Mouse (Mus musculus): ENCODE results near the gene Ap3d1. TPM values are rescaled to one million over a fixed set of nuclear protein-coding genes. Genes with fewer than 3 reads are reported as not detected.

Ap3d1 gene
- polyA plus RNA-seq, 1 experiment from 2014 or later = 54.5 TPM

DNA sequence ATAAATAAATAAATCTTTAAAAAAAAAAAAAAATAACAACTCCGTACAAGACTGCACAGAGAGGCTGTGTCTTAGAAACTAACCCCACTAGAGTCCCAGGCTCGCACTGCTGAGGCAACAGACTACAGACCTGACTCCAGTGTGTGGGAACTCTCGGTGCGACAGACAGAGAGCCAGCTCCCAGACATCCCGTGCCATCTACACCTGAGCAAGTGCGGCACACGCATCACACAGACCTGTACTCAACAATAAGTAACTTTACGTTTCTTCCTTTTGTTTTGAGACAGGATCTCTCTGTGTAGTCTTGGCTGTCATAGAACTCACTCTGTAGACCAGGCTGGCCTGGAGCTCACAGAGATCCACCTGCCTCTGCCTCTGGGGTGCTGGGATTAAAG is 44.7 kb downstream of the Ap3d1 start:
- H3K36me3 ChIP-seq (ENCODE audit: control insufficient read depth, insufficient read depth, low read length) = peaks cover 20% of the 10 kb centered on the region
- no peaks in the 10 kb centered on the region for H3K27me3 ChIP-seq (ENCODE audit: control insufficient read depth, insufficient read depth, low read length)
- no peak for ATAC-seq (ENCODE audit: insufficient number of reproducible peaks, insufficient read depth, low FRiP score, low read depth)
- H3K9ac ChIP-seq (ENCODE audit: low read length) = no peak overlapping the region
- H3K4me2 ChIP-seq (ENCODE audit: low read length) = no peak overlapping the region
- WGBS = 92% methylated on average over 8 of the region's 8 CpGs
- H3K4me1 ChIP-seq (ENCODE audit: control insufficient read depth in 2 of 2, insufficient read depth in 2 of 2, low read length in 2 of 2) = peaks cover 8 to 28% of the 10 kb centered on the region in 2 experiments
- no peak overlapping the region for H3K27ac ChIP-seq (replicated peaks in 1 of 2; ENCODE audit: control insufficient read depth in 1 of 2, insufficient read depth in 1 of 2, low read depth in 2 of 2, low read length in 2 of 2)
- no peak overlapping the region for H3K4me3 ChIP-seq (ENCODE audit: control insufficient read depth in 1 of 2, insufficient read depth in 1 of 2, low read depth in 1 of 2, low read length in 2 of 2)
- no peaks in the 10 kb centered on the region for H3K9me3 ChIP-seq (ENCODE audit: control insufficient read depth, low read length)

DNA sequence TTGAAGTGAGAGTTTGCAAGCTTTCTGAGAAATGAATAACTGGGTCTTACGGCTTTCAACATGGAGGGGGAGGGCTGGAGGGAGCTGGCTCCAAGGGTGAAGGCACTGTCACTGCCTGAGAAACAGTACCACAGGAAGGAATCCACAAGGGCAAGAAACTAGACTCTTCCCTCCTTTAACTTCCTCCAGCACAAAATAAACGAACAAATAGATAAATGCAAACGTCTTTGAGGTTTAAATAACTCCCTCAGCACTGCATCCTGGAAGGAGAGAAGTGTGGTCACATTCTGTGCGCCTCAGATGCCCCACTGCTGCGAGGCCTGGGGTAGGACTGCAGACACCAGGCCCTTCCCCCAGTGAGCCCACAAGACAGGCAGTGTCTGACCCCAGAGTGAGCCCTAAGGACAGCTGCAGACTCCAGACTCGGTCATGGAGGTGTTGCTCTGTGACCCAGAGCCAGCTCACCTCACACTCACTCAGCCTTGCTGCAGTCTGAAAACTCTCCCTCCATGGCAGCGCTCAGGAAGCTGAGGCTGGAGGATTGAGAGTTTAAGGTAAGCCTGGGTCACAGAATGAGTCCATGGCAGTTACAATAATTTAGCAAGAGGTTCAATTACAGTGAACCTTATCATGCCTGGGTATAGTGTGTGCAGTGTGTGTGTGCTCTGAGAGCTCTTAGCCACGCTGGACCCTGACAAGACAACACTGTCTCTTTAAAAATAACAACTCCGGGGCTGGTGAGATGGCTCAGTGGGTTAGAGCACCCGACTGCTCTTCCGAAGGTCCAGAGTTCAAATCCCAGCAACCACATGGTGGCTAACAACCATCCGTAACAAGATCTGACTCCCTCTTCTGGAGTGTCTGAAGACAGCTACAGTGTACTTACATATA is 45.3 kb downstream of the Ap3d1 start:
- H3K27me3 ChIP-seq (ENCODE audit: control insufficient read depth, insufficient read depth, low read length) = no peaks in the 10 kb centered on the region
- no peak overlapping the region; the same call in 1 of the 2 replicates for H3K9ac ChIP-seq (ENCODE audit: low read length)
- H3K9me3 ChIP-seq (ENCODE audit: control insufficient read depth, low read length) = no peaks in the 10 kb centered on the region
- ATAC-seq (ENCODE audit: insufficient number of reproducible peaks, insufficient read depth, low FRiP score, low read depth) = no peak
- H3K27ac ChIP-seq (replicated peaks in 1 of 2; ENCODE audit: control insufficient read depth in 1 of 2, insufficient read depth in 1 of 2, low read depth in 2 of 2, low read length in 2 of 2) = no peak overlapping the region
- H3K4me2 ChIP-seq (ENCODE audit: low read length) = no peak overlapping the region
- H3K4me1 ChIP-seq (ENCODE audit: control insufficient read depth in 2 of 2, insufficient read depth in 2 of 2, low read length in 2 of 2) = peaks cover 8 to 28% of the 10 kb centered on the region in 2 experiments
- H3K4me3 ChIP-seq (ENCODE audit: control insufficient read depth in 1 of 2, insufficient read depth in 1 of 2, low read depth in 1 of 2, low read length in 2 of 2) = no peak overlapping the region
- WGBS = 56% methylated on average over 11 of the region's 12 CpGs
- H3K36me3 ChIP-seq (ENCODE audit: control insufficient read depth, insufficient read depth, low read length) = peaks cover 20% of the 10 kb centered on the region

- no peak overlapping the region for H3K4me2 ChIP-seq (ENCODE audit: low read length)
- WGBS = 71% methylated on average over 10 of the region's 10 CpGs
- no peak for ATAC-seq (ENCODE audit: insufficient number of reproducible peaks, insufficient read depth, low FRiP score, low read depth)
Observed at GRCm38 (mm10) chr10:80695801-80696501, 46.1 kb downstream of the Ap3d1 start.

DNA sequence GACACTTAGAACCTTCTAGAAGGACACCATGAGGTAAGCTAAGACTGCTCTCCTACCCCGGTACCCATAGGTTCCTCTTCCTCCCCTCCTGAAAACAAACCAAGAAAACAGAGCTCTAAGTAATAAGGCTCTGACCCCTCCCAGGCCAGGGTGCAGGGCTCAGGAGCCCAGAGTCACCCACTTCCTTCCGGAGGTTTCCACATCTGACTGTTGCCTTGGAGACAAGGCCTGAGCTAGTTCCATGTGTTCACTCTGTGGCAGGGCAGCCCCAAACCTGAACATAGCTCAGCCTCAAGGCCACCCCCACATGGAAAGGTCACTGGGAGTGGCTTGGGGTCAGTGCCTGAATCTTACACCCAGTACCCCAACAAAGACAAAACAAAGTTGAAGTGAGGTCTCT is 46.9 kb downstream of the Ap3d1 start:
- no peak overlapping the region for H3K4me2 ChIP-seq (ENCODE audit: low read length)
- no peak overlapping the region for H3K4me3 ChIP-seq (ENCODE audit: control insufficient read depth in 1 of 2, insufficient read depth in 1 of 2, low read depth in 1 of 2, low read length in 2 of 2)
- H3K36me3 ChIP-seq (ENCODE audit: control insufficient read depth, insufficient read depth, low read length) = peaks cover 34% of the 10 kb centered on the region
- 60% methylated on average over 2 of the region's 2 CpGs for WGBS
- peak overlapping the region in 1 of 2 experiments; percentile 44; a peak in 1 of 4 replicates for H3K27ac ChIP-seq (replicated peaks in 1 of 2; ENCODE audit: control insufficient read depth in 1 of 2, insufficient read depth in 1 of 2, low read depth in 2 of 2, low read length in 2 of 2)
- no peak overlapping the region for H3K9ac ChIP-seq (ENCODE audit: low read length)
- H3K9me3 ChIP-seq (ENCODE audit: control insufficient read depth, low read length) = no peaks in the 10 kb centered on the region
- H3K27me3 ChIP-seq (ENCODE audit: control insufficient read depth, insufficient read depth, low read length) = no peaks in the 10 kb centered on the region
- peaks cover 3 to 18% of the 10 kb centered on the region in 2 experiments; a peak in 2 of 4 replicates for H3K4me1 ChIP-seq (ENCODE audit: control insufficient read depth in 2 of 2, insufficient read depth in 2 of 2, low read length in 2 of 2)
- ATAC-seq (ENCODE audit: insufficient number of reproducible peaks, insufficient read depth, low FRiP score, low read depth) = no peak

More at GRCm38 (mm10) chr10:80695801-80696501, 46.1 kb downstream of the Ap3d1 start:
- H3K36me3 ChIP-seq (ENCODE audit: control insufficient read depth, insufficient read depth, low read length) = peaks cover 26% of the 10 kb centered on the region
- no peaks in the 10 kb centered on the region for H3K27me3 ChIP-seq (ENCODE audit: control insufficient read depth, insufficient read depth, low read length)
- no peak overlapping the region for H3K4me3 ChIP-seq (ENCODE audit: control insufficient read depth in 1 of 2, insufficient read depth in 1 of 2, low read depth in 1 of 2, low read length in 2 of 2)
- 0 out of 4 replicates have a peak overlapping the region, but pooled peaks of 1 of the 2 experiments have one; percentile 33 for H3K27ac ChIP-seq (replicated peaks in 1 of 2; ENCODE audit: control insufficient read depth in 1 of 2, insufficient read depth in 1 of 2, low read depth in 2 of 2, low read length in 2 of 2)
- H3K4me1 ChIP-seq (ENCODE audit: control insufficient read depth in 2 of 2, insufficient read depth in 2 of 2, low read length in 2 of 2) = peaks cover 7 to 23% of the 10 kb centered on the region in 2 experiments
- no peaks in the 10 kb centered on the region for H3K9me3 ChIP-seq (ENCODE audit: control insufficient read depth, low read length)
- no peak overlapping the region; the same call in 1 of the 2 replicates for H3K9ac ChIP-seq (ENCODE audit: low read length)

DNA sequence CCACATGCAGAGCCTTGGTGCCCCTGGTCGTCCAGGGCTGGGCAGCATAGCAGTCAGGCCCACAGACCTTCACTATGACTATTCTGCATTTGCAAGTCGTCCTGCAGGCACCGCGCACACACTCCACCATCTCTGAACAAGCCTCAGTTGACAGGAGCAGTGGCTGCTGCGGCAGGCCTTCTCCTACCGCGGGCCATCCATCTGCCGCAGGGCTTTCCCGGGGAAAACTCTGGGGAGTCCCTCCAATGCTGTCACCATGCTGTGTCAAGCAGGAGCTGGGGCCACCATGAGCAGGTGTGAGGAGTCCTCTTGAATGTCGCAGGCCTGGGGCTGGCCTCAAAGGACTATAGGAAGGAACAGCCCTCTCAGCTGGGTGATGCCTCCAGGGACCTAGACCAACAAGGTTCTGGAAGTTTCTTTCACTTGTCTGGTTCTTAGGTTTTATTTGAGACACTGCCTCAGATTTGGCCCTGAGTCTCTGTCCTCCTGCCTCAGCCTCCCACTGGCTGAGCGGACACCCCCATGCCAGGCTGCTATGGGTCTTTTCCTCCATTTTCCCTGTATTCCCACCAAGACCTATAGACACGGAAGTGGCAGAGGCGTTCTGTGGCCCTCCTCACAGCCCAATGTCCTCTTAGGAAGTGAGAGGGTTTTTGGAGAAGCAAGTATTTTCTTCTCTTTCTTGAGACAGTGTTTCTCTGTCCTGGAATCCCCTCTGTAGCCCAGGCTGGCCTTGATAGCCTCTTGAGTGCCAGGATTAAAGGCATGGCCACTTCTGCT is 47.7 kb downstream of the Ap3d1 start:
- Histone ChIP-seq H3K27me3 (ENCODE audit: control insufficient read depth, insufficient read depth, low read length) (no peaks in the 10 kb centered on the region), H3K4me1 (ENCODE audit: control insufficient read depth in 2 of 2, insufficient read depth in 2 of 2, low read length in 2 of 2) (peaks cover 0 to 13% of the 10 kb centered on the region in 2 experiments; a peak in 1 of 4 replicates), H3K36me3 (ENCODE audit: control insufficient read depth, insufficient read depth, low read length) (peaks cover 42% of the 10 kb centered on the region), H3K27ac (replicated peaks in 1 of 2; ENCODE audit: control insufficient read depth in 1 of 2, insufficient read depth in 1 of 2, low read depth in 2 of 2, low read length in 2 of 2) (peak overlapping the region in 1 of 2 experiments; percentile 44; a peak in 1 of 4 replicates), H3K4me3 (ENCODE audit: control insufficient read depth in 1 of 2, insufficient read depth in 1 of 2, low read depth in 1 of 2, low read length in 2 of 2) (no peak overlapping the region), H3K9me3 (ENCODE audit: control insufficient read depth, low read length) (no peaks in the 10 kb centered on the region), H3K9ac (ENCODE audit: low read length) (no peak overlapping the region), H3K4me2 (ENCODE audit: low read length) (no peak overlapping the region)
- 84% methylated on average over 13 of the region's 13 CpGs for WGBS
- no peak for ATAC-seq (ENCODE audit: insufficient number of reproducible peaks, insufficient read depth, low FRiP score, low read depth)

GRCm38 (mm10) chr10:80693401-80694045 is 48.5 kb downstream of the Ap3d1 start:
- Histone ChIP-seq H3K9ac (ENCODE audit: low read length) (no peak overlapping the region), H3K36me3 (ENCODE audit: control insufficient read depth, insufficient read depth, low read length) (peaks cover 51% of the 10 kb centered on the region), H3K27ac (replicated peaks in 1 of 2; ENCODE audit: control insufficient read depth in 1 of 2, insufficient read depth in 1 of 2, low read depth in 2 of 2, low read length in 2 of 2) (no peak overlapping the region), H3K4me1 (ENCODE audit: control insufficient read depth in 2 of 2, insufficient read depth in 2 of 2, low read length in 2 of 2) (peaks cover 0 to 13% of the 10 kb centered on the region in 2 experiments; a peak in 1 of 4 replicates), H3K27me3 (ENCODE audit: control insufficient read depth, insufficient read depth, low read length) (no peaks in the 10 kb centered on the region), H3K4me2 (ENCODE audit: low read length) (no peak overlapping the region), H3K4me3 (ENCODE audit: control insufficient read depth in 1 of 2, insufficient read depth in 1 of 2, low read depth in 1 of 2, low read length in 2 of 2) (no peak overlapping the region), H3K9me3 (ENCODE audit: control insufficient read depth, low read length) (no peaks in the 10 kb centered on the region)
- 85% methylated on average over 12 of the region's 12 CpGs for WGBS
- no peak for ATAC-seq (ENCODE audit: insufficient number of reproducible peaks, insufficient read depth, low FRiP score, low read depth)
